Mouse (Mus musculus) heart, postnatal 0 days (tissue): ENCODE measurements around the gene Klhl32.

Source experiments
- CTCF ChIP-seq: IDR thresholded peaks from 2 replicates; pipeline ENCODE4 v1.5.1; 2016; ENCODE audit warnings: antibody characterized with exemption, control low read depth, low read depth
- EP300 ChIP-seq: IDR thresholded peaks from 2 replicates; pipeline ENCODE4 v1.6.1; 2016; ENCODE audit warnings: antibody characterized with exemption, low read depth

GRCm38 (mm10) chr4:24715559-24715958 lies 135.4 kb downstream of the Klhl32 start:
- no peak for TF ChIP-seq CTCF
- no peak for TF ChIP-seq EP300
